Mouse (Mus musculus) right cerebral cortex, postnatal 14 days (tissue): ENCODE data around the gene Xbp1.
"Not testable (repeated sequence)": the region's sequence is repeated elsewhere in the genome, so short reads cannot be mapped to it uniquely, and the experiment has no call there.

Experiments used
- DNase-seq: peaks from one replicate; pipeline ENCODE4 v3.0.0; 2022

The Xbp1 gene

DNA sequence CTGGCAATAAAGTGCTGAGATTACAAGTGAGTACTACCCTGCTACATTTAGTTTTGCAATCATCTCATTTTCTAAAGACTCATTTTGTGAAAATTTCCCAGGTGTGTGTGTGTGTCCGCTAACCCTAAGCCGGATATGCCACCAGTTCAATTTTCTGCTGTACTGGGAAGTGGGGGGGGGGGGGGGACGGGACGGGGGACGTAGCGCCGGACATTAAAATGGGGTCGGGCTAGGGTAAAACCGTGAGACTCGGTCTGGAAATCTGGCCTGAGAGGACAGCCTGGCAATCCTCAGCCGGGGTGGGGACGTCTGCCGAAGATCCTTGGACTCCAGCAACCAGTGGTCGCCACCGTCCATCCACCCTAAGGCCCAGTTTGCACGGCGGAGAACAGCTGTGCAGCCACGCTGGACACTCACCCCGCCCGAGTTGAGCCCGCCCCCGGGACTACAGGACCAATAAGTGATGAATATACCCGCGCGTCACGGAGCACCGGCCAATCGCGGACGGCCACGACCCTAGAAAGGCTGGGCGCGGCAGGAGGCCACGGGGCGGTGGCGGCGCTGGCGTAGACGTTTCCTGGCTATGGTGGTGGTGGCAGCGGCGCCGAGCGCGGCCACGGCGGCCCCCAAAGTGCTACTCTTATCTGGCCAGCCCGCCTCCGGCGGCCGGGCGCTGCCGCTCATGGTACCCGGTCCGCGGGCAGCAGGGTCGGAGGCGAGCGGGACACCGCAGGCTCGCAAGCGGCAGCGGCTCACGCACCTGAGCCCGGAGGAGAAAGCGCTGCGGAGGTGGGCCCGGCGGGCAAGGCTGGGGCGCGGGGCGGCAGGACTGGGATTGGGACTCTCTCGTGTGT is at the start of gene Xbp1:
Gene Xbp1 (plus strand): TSS at position 248 of the 854 bp plus-strand sequence.
- peak; percentile 97 for DNase-seq

GRCm38 (mm10) chr11:5474130-5474529 is 46.3 kb upstream of the Xbp1 start:
- DNase-seq: peak; percentile 49

DNA sequence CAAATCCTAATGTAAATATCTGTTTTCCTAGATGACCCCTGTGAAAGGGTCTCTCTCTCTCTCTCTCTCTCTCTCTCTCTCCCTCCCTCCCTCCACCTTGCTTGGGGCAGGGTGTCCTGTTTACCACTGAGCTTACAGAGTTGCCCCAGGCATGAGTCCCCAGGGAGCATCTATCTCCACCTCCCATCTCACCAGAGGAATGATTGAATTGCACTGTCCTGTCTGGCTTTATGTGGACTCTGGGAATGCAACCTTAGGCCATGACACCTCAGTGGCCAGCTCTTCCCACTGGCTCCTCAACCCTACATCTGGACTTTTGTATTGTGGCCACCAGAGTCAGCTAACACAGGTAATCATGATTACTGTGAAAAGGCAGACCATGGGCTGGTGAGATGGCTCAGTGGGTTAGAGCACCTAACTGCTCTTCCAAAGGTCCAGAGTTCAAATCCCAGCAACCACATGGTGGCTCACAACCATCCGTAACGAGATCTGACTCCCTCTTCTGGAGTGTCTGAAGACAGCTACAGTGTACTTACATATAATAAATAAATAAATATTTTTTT is 44.8 kb upstream of the Xbp1 start:
- not testable (repeated sequence) for DNase-seq

DNA sequence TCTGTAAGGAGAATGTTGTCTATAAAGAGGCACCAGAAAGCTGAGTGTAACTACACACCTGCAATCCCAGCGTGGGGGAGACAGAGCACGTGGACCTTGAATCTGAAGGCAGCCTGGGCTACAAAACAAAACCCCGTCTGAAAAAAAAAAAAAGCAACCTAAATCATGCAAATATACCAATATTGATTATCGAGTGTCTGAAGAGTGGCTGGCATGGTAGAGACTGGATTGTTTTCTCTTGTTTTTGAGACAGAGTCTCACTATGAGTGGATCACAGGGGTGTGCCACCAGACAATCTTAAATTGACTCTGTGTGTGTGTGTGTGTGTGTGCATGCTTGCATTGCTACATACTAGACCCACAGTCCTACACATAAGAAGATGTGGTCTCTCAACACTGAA is 43.7 kb upstream of the Xbp1 start:
- no peak for DNase-seq

DNA sequence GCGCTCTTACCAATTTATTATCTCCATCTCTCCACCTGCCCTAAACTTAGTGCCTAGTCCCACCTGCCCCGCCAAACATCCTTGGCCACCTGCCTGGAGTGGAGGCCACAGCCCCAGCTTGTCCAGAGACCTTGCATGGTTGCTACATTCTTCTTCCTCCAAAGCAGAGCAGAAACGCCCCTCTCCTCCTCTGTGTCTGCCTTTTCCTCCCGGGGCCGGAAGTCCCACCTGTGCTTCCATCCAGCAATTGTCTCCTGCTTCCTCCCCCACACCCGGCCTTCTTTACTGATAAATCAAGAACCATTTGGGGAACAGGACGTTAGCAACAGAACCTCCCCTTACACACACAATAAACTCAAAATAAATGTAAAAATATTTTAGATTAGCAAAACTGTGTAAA is 42.3 kb upstream of the Xbp1 start:
- DNase-seq: no peak

DNA sequence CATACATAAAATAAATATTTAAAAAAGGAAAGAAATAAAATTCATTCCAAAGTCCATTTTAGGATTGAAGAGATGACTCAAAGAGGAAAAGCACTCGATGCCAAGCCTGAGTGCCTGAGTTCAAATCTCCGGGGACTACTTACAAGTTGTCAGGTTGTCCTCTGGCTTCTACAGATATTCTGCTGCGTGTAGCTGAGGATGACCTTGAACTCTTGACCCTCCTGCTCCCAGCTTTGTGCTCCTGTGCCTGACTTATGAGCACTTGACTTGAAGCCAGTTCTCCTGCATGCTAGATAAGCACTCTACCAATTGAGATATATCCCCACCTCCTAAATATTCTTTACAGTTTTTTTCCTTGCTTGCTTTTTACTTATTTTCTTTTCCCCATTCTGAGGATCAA is 41.6 kb upstream of the Xbp1 start:
- DNase-seq: no peak

DNA sequence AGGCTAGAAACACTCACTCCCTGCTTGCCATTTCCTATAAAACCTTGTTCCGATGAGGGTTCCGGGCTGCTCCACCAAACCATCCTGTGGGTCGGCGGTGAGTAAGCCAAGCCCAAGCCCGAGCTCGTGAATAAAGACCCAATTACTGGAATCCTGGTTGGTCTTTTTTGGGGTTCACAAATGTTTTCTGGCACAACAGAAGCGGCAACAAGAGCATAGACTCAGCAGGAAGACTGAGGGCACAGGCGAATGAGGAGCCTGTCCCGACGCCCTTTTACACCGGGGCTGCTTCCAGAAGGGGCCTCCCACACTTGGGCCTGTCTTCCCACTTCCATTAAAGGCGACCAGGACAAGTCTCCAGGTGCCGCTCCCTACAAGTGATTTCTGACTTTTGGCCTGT is 37.9 kb upstream of the Xbp1 start:
- no peak for DNase-seq

- DNase-seq: peak; percentile 82
Measured at GRCm38 (mm10) chr11:5485193-5486011, 35.1 kb upstream of the Xbp1 start.

DNA sequence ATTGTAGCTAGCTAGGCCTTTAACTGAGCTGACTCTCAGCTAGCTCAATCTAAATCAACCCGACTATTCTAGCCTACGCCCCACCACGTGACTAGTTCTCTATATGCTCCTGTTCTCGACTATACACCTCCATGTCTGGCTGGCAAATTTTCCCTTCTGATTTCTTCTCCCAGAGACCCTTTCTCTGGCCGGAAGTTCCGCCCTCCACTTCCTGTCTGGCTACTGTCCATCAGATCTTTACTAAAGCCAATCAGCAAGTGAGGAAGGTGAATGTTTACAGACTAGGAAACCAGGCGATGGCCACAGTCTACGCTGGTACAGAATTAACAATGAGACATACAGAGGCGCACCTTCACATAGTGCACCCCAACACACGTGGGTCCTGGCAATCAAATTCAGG is 31.0 kb upstream of the Xbp1 start:
- DNase-seq: not testable (repeated sequence)

DNA sequence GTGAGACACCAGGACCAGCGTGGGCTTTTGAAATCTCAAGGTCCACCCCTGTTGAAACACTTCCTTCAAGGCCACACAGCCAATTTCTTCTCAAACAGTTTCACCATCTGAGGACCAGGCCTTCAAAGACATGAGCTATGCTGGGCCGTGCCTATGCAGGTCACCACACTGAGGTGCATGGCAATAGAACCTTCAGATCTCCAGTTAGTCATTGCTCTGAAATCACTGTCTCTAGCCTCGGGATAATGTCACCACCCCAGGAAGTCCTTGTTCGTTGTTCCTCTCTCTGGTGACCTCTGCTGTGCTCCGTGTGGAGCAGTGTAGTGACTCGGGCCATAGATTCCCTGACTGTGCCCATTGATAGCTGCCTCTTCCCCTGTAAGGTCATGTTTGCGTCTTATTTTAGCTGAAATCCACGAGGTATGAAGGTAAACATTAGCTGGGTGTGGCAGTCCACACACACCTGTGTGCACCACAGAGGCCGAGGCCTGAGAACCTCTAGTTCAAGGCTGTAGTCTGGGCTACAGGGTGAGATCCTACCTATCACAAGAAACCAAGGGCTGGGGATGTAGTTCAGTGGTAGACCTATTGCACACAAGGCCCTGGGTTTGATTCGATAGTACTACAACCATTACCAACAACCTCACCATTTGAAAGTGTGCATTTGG is 29.3 kb upstream of the Xbp1 start:
- no peak for DNase-seq

DNA sequence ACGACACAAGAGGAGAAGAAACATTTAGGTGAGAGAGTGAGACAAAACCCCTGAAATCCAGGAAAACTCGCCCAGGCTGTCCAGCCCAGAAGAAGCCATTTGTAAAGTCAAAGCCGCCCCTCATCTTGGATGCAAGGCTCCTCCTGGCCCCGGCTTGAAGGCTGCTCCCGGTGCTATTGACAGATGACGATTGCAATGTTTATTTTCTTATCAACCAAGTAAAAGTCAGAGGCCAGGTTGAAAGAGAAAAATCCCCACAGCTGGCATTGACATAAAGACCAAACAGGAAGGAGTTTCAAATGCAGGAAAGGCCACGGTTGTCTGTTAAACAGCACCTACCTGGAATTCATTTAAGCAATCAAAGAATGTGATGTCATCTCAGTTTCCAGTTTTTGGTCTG is 28.5 kb upstream of the Xbp1 start:
- DNase-seq: no peak

DNA sequence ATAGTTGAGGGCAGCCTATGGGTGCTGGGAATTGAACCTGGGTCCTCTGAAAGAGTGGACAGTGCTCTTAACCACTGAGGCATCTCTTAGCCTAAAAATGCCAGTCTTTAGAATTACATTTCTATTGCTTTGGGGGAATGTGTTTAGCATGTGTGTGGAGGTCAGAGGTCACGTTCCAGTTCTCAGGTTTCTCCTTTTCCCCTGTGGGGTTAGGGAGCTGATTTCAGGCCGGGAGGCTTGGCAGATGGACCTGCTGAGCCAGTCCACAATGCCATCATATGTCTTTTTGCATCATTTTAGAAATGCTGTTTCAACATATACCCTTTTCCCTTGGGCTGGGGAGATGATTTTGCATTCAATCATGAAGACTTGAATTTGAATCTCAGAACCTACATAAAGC is 26.6 kb upstream of the Xbp1 start:
- no peak for DNase-seq

- DNase-seq: no peak
Measured at GRCm38 (mm10) chr11:5495286-5495832, 25.1 kb upstream of the Xbp1 start.

- DNase-seq: no peak
Measured at GRCm38 (mm10) chr11:5495906-5496305, 24.6 kb upstream of the Xbp1 start.

DNA sequence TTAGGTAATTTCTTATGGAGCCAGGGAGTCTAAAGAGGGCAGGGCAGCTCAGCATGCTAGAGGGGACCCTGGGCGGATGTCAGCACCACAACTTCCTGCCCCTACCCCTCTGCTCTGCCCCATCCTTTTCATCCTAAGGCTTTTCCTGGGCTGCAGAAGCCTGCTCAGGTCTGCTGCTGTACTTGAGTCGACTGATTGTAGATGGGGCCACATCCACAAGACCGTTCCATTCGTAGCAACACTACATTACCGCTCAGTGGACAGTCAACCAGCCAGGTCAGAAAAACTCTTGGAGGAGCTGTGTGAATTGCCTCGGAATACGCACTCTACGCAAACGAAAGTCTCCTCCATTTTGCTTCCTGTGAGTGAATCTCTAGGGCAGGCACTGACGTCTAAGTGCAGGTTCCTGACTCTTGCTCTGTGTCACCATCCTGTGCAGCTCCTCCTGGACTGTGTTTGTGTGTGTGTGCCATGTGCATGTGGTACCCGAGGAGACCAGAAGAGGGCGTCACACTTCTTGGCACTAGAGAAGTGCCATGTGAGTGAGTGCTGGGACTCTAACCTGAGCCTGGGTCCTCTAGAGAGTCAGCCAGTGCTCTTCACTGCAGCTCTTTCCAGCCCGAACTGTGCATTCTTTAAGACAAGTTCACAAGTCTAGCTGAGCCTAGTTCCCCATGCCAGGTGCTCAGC is 23.8 kb upstream of the Xbp1 start:
- no peak for DNase-seq

DNA sequence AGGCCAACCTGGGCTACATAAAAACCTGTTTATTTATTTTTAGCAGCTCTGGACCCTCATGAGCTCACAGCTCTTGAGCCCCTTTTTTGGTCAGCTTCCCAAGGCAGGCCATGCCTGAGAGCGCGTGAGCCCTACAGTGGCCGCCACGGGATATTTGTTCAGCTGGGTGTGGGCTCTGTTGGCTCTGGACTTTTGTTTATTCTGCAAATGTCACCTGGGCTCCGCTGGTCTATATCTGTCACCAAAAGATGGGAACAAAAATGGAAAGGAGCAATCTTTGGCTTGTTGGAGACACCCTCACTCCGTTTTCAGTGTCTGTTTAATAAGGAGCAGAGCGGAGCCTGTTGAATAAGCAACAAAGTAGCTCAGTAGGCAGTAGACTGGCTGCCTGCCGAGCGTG is 22.0 kb upstream of the Xbp1 start:
- no peak for DNase-seq

GRCm38 (mm10) chr11:5498931-5499661 is 21.4 kb upstream of the Xbp1 start:
- no peak for DNase-seq

- no peak for DNase-seq
Measured at GRCm38 (mm10) chr11:5499961-5500644, 20.4 kb upstream of the Xbp1 start.

- DNase-seq: no peak
Measured at GRCm38 (mm10) chr11:5500903-5501741, 19.3 kb upstream of the Xbp1 start.
